Mouse (Mus musculus) heart, embryonic 16.5 days (tissue): ENCODE results near the gene Wipf2. TPM values are rescaled to one million over a fixed set of nuclear protein-coding genes. Genes with fewer than 3 reads are reported as not detected.

Experiments used
- ATAC-seq: fragments of 200-750 bp; cut with Nextera tagmentation; replicated peaks from 2 replicates; pipeline ENCODE4 v1.8.0; 2017; ENCODE audit warnings: moderate number of reproducible peaks; ENCODE audit not compliant: insufficient read depth, low FRiP score; ENCODE audit errors: extremely low read depth
- H3K27ac ChIP-seq: fragments of 300-500 bp; sonication (generic); 2 replicates; pipeline ENCODE4 v1.5.1; 2014; ENCODE audit warnings: mild to moderate bottlenecking, low read length, control low read depth, moderate library complexity
- H3K27me3 ChIP-seq: fragments of 300-500 bp; sonication (generic); 2 replicates; pipeline ENCODE4 v1.6.1; 2014; ENCODE audit warnings: low read length, mixed read lengths; ENCODE audit not compliant: control insufficient read depth, insufficient read depth
- H3K36me3 ChIP-seq: fragments of 300-500 bp; sonication (generic); 2 replicates; pipeline ENCODE4 v1.6.1; 2014; ENCODE audit not compliant: control insufficient read depth, insufficient read depth
- H3K4me1 ChIP-seq: fragments of 300-500 bp; sonication (generic); 2 replicates; pipeline ENCODE4 v1.6.1; 2014; ENCODE audit warnings: low read length, mixed read lengths; ENCODE audit not compliant: control insufficient read depth, insufficient read depth
- H3K4me2 ChIP-seq: fragments of 300-500 bp; sonication (generic); 2 replicates; pipeline ENCODE4 v1.6.1; 2014; ENCODE audit warnings: low read depth, mild to moderate bottlenecking, control low read depth, low read length
- H3K4me3 ChIP-seq: fragments of 300-500 bp; sonication (generic); 2 replicates; pipeline ENCODE4 v1.5.1; 2014; ENCODE audit warnings: mild to moderate bottlenecking, control low read depth, low read length
- H3K9ac ChIP-seq: fragments of 300-500 bp; sonication (generic); 2 replicates; pipeline ENCODE4 v1.6.1; 2014; ENCODE audit warnings: low read length, control low read depth
- H3K9me3 ChIP-seq: fragments of 300-500 bp; sonication (generic); replicated peaks from 2 replicates; pipeline ENCODE4 v1.6.1; 2016; ENCODE audit warnings: low read length; ENCODE audit not compliant: control insufficient read depth
- WGBS: fragments of 180-500 bp; shearing (Covaris S2); extraction: QIAGEN DNeasy Blood & Tissue Kit; methylation state at CpG from one replicate; pipeline ENCODE4 v1.1.7; 2014; 5-methylcytosine and 5-hydroxymethylcytosine counted together
- polyA plus RNA-seq: library from polyadenylated mRNA; unstranded; fragments of >200 nt; fragmentation: Nextera tagmentation; extraction: Ambion mirVana; gene quantifications from 2 replicates; pipeline ENCODE4 v1.2.1, GENCODE M21; 2015

Gene Wipf2
- polyA plus RNA-seq, 1 experiment from 2014 or later: 3.4 TPM

DNA sequence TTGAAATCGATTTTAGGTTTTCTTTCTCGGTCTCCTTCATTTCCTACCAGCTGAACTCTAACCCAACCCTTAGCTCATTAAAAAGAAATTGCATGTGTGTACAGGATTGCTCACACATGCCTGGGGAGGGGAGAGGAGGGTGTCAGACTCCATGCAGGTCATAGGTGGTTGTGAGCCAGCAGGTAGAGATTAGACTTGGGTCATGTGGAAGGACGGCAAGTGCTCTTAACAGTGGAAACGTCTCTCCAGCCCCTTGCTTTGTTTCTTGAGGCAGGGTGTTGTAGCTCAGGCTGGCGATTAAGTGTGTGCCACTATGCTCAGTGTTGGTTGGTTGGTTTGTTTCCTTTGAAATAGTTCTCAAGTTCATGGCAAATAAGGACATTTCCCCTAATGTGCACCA, 7.4 kb downstream of the Wipf2 start:
- no peak overlapping the region for H3K4me2 ChIP-seq

GRCm38 (mm10) chr11:98871416-98871815, 8.0 kb downstream of the Wipf2 start:
- Histone ChIP-seq H3K27me3 (no peaks in the 10 kb centered on the region), H3K27ac (peak overlapping the region; percentile 85), H3K4me1 (peaks cover 15% of the 10 kb centered on the region), H3K9me3 (no peaks in the 10 kb centered on the region), H3K4me2 (no peak overlapping the region), H3K36me3 (peaks cover 8% of the 10 kb centered on the region), H3K4me3 (no peak overlapping the region), H3K9ac (no peak overlapping the region)
- no peak for ATAC-seq
- 55% methylated on average over 4 of the region's 4 CpGs for WGBS

More for the DNA sequence above, 7.4 kb downstream of the Wipf2 start:
- no peaks in the 10 kb centered on the region for H3K9me3 ChIP-seq
- no peak overlapping the region for H3K4me3 ChIP-seq
- H3K27ac ChIP-seq: 0 out of 2 replicates have a peak overlapping the region, but pooled peaks have one; percentile 45
- H3K4me1 ChIP-seq: peaks cover 15% of the 10 kb centered on the region
- 74% methylated on average over 5 of the region's 5 CpGs for WGBS
- H3K36me3 ChIP-seq: peaks cover 8% of the 10 kb centered on the region
- no peaks in the 10 kb centered on the region for H3K27me3 ChIP-seq
- ATAC-seq: no peak
- no peak overlapping the region for H3K9ac ChIP-seq

DNA sequence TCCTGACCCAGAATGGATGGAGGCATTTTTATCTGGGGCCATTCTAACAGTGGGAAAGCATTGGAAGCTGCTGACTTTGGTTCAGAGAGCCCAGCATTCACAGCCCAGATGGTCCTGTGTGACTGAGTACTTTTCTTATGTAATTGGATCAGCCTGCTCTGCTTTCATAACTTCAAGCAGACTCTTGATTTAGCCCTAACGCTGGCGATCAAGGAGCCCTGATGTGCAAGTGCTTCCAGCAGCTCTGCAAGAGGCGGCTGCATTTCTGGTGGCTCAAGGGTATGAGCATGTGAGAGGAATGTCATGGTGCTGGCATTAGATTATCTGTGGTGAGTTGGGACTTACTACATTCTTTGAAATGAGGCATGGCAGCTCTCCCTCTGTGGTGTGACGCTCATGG, 8.6 kb downstream of the Wipf2 start:
- Histone ChIP-seq H3K9me3 (no peaks in the 10 kb centered on the region), H3K4me2 (0 out of 2 replicates have a peak overlapping the region, but pooled peaks have one; percentile 9), H3K4me3 (no peak overlapping the region), H3K27me3 (no peaks in the 10 kb centered on the region), H3K9ac (peak overlapping the region; percentile 40; the same call in 1 of the 2 replicates), H3K4me1 (peaks cover 15% of the 10 kb centered on the region), H3K36me3 (peaks cover 7% of the 10 kb centered on the region), H3K27ac (peak overlapping the region; percentile 85)
- 43% methylated on average over 4 of the region's 4 CpGs for WGBS
- peak; percentile 47 for ATAC-seq

- peaks cover 2% of the 10 kb centered on the region; the same call in 1 of the 2 replicates for H3K36me3 ChIP-seq
- H3K9me3 ChIP-seq: no peaks in the 10 kb centered on the region
- no peak overlapping the region for H3K4me3 ChIP-seq
- no peak overlapping the region for H3K9ac ChIP-seq
- peaks cover 15% of the 10 kb centered on the region for H3K4me1 ChIP-seq
- H3K4me2 ChIP-seq: no peak overlapping the region
- 63% methylated on average over 9 of the region's 9 CpGs for WGBS
- ATAC-seq: peak; percentile 42; the same call in 1 of the 2 replicates
- H3K27ac ChIP-seq: peak overlapping the region; percentile 5; the same call in 1 of the 2 replicates
- no peaks in the 10 kb centered on the region for H3K27me3 ChIP-seq
These were observed 10.5 kb downstream of the Wipf2 start for GRCm38 (mm10) chr11:98873900-98874299.

DNA sequence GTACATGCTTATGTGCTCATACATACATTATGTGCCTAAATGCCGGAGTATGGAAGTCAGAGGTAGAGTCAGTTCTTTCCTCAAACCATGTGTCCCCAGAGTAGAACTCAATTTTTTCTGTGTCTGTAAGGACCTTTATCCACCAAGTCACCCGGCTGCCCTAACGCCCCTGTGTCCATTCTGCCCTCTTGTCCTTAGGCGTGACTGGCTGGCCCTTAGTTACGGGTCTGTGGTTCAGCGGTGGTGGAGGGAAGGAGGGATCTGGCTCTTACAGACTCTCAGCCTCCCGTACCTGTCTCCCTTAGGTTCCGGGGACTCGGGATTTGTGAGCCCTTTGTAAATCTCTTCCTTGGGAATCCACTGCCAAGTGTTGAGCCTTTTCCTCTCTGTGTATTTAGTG, 13.6 kb downstream of the Wipf2 start:
- ATAC-seq: no peak
- no peak overlapping the region for H3K4me3 ChIP-seq
- H3K4me2 ChIP-seq: no peak overlapping the region
- H3K4me1 ChIP-seq: peaks cover 4% of the 10 kb centered on the region
- no peak overlapping the region for H3K9ac ChIP-seq
- no peak overlapping the region for H3K27ac ChIP-seq
- peaks cover 2% of the 10 kb centered on the region; the same call in 1 of the 2 replicates for H3K36me3 ChIP-seq
- no peaks in the 10 kb centered on the region for H3K9me3 ChIP-seq
- H3K27me3 ChIP-seq: no peaks in the 10 kb centered on the region
- WGBS: 84% methylated on average over 9 of the region's 9 CpGs

DNA sequence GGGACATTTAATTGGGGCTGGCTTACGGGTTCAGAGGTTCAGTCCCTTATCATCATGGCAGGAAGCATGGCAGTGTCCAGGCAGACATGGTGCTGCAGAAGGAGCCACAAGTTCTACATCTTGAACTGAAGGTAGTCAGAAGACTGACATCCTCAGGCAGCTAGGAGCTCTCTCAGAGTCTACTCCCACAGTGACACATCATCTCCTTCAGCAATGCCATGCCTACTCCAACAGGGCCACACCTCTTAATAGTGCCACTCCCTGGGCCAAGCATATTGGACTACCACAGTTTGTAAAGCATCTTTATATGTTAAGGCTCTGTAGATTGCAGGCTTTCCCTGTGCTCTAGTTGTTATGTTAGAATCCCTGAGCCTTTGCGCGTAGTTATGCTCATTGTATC, 24.3 kb downstream of the Wipf2 start:
- Histone ChIP-seq H3K9ac (no peak overlapping the region), H3K27me3 (no peaks in the 10 kb centered on the region), H3K4me1 (no peaks in the 10 kb centered on the region; the same call in 1 of the 2 replicates), H3K4me2 (no peak overlapping the region), H3K27ac (no peak overlapping the region), H3K9me3 (no peaks in the 10 kb centered on the region), H3K36me3 (peaks cover 50% of the 10 kb centered on the region), H3K4me3 (no peak overlapping the region)
- 95% methylated on average over 3 of the region's 3 CpGs for WGBS
- no peak for ATAC-seq

- Histone ChIP-seq H3K36me3 (peaks cover 64% of the 10 kb centered on the region), H3K4me3 (no peak overlapping the region), H3K9ac (no peak overlapping the region), H3K27me3 (no peaks in the 10 kb centered on the region), H3K9me3 (no peaks in the 10 kb centered on the region), H3K4me2 (no peak overlapping the region), H3K27ac (no peak overlapping the region), H3K4me1 (no peaks in the 10 kb centered on the region)
- 97% methylated on average over 4 of the region's 4 CpGs for WGBS
- no peak for ATAC-seq
These were observed 25.6 kb downstream of the Wipf2 start for GRCm38 (mm10) chr11:98889077-98889476.

GRCm38 (mm10) chr11:98889977-98890376, 26.5 kb downstream of the Wipf2 start:
- Histone ChIP-seq H3K9ac (no peak overlapping the region), H3K4me3 (no peak overlapping the region), H3K9me3 (no peaks in the 10 kb centered on the region), H3K27me3 (no peaks in the 10 kb centered on the region), H3K4me1 (no peaks in the 10 kb centered on the region), H3K4me2 (no peak overlapping the region), H3K27ac (no peak overlapping the region), H3K36me3 (peaks cover 66% of the 10 kb centered on the region)
- 83% methylated on average over 5 of the region's 5 CpGs for WGBS
- ATAC-seq: no peak

GRCm38 (mm10) chr11:98892426-98892825, 29.0 kb downstream of the Wipf2 start:
- Histone ChIP-seq H3K27me3 (no peaks in the 10 kb centered on the region), H3K4me2 (no peak overlapping the region), H3K27ac (no peak overlapping the region), H3K4me3 (no peak overlapping the region), H3K4me1 (no peaks in the 10 kb centered on the region), H3K9me3 (no peaks in the 10 kb centered on the region), H3K36me3 (peaks cover 68% of the 10 kb centered on the region), H3K9ac (no peak overlapping the region)
- ATAC-seq: no peak
- WGBS: 59% methylated on average over 5 of the region's 5 CpGs
